7 mouse cellular contexts compared by ENCODE assay signal in genomic region chr16:24238075-24238555, GRCm38 (mm10).
DNase-seq lines count a peak whose midpoint lies in the region; ATAC-seq lines count a peak whose summit lies in the region.

No protein-coding gene starts in this region.

- peak; percentile 59 for ATAC-seq in activated CD4-positive, CD25-positive, alpha-beta regulatory T cell, adult 4 months
- ATAC-seq in hindbrain, embryonic 11.5 days (ENCODE audit: low FRiP score) = no peak

- no peak overlapping the region for H3K27ac ChIP-seq in hindbrain, embryonic 11.5 days (ENCODE audit: low read depth, low read length)

- H3K9me3 ChIP-seq in hindbrain, embryonic 11.5 days (ENCODE audit: control insufficient read depth, low read length) = no peaks in the 10 kb centered on the region

- H3K27me3 ChIP-seq in hindbrain, embryonic 11.5 days (ENCODE audit: control insufficient read depth, insufficient read depth, low read length) = no peaks in the 10 kb centered on the region

- H3K9ac ChIP-seq in hindbrain, embryonic 11.5 days (ENCODE audit: low read depth, low read length) = no peak overlapping the region

- H3K4me3 ChIP-seq in hindbrain, embryonic 11.5 days (ENCODE audit: low read depth, low read length) = no peak overlapping the region

- WGBS in hindbrain, embryonic 11.5 days = 68% methylated on average over 3 of the region's 3 CpGs

- H3K36me3 ChIP-seq in hindbrain, embryonic 11.5 days (ENCODE audit: control insufficient read depth, insufficient read depth, low read length) = no peaks in the 10 kb centered on the region

- H3K4me2 ChIP-seq in hindbrain, embryonic 11.5 days (replicated peaks; ENCODE audit: low read depth, low read length) = no peak overlapping the region

- peak; percentile 42 for DNase-seq in CD4-positive helper T cell, adult 2 months (ENCODE audit: low read depth, low spot score)
- peak; percentile 84 to 87 for DNase-seq in heart, adult 9 months (ENCODE audit: low spot score in 2 of 2)
- DNase-seq in kidney, postnatal 14 days = peak; percentile 67
- peak; percentile 68 for DNase-seq in lung, postnatal 36 days
- DNase-seq in hindbrain, embryonic 11.5 days (ENCODE audit: low spot score) = no peak
- DNase-seq in testis, postnatal 14 days (ENCODE audit: low spot score) = no peak

- H3K4me1 ChIP-seq in hindbrain, embryonic 11.5 days (replicated peaks; ENCODE audit: control insufficient read depth, insufficient read depth, low read length) = no peaks in the 10 kb centered on the region

Comparison
In these comparisons a context has a peak if more than half of its experiments do, and no peak if none do; other contexts are left out.
1. DNase-seq: peak in CD4-positive helper T cell, adult 2 months (single experiment), heart, adult 9 months (2 of 2), kidney, postnatal 14 days (single experiment) and lung, postnatal 36 days (single experiment); none in hindbrain, embryonic 11.5 days (single experiment) and testis, postnatal 14 days (single experiment).